Mouse (Mus musculus) lung, postnatal 25 days (tissue): Measurements from ENCODE around the gene Rabggta.

ENCODE experiments used
- DNase-seq: peaks from one replicate; pipeline ENCODE4 v3.0.0; 2022; ENCODE audit warnings: low spot score

The Rabggta gene

GRCm38 (mm10) chr14:55682118-55682493 is 40.0 kb downstream of the Rabggta start:
- DNase-seq, result no peak

GRCm38 (mm10) chr14:55681160-55682117 is 40.6 kb downstream of the Rabggta start, which contains the start of gene Tinf2:
Tinf2 (minus strand) TSS chr14:55681820.
- peak; percentile 94 for DNase-seq

GRCm38 (mm10) chr14:55677615-55678014 is 44.4 kb downstream of the Rabggta start:
- no peak for DNase-seq

GRCm38 (mm10) chr14:55672741-55673060 is 49.4 kb downstream of the Rabggta start:
- no peak for DNase-seq

- DNase-seq, result peak; percentile 97
These were observed 50.0 kb downstream of the Rabggta start, which contains the start of the genes Gmpr2 and Nedd8 for GRCm38 (mm10) chr14:55671833-55672740. Gmpr2 (plus strand) TSS chr14:55671941. Nedd8 (minus strand) TSS chr14:55672124.

- DNase-seq, result no peak
These were observed 50.6 kb downstream of the Rabggta start for GRCm38 (mm10) chr14:55671486-55671832.
